Mouse (Mus musculus): Measurements from ENCODE around the gene Ntm. TPM values are rescaled to one million over a fixed set of nuclear protein-coding genes. Genes with fewer than 3 reads are reported as not detected.

Ntm gene
- total and polyA plus RNA-seq, 3 experiments = not detected

DNA sequence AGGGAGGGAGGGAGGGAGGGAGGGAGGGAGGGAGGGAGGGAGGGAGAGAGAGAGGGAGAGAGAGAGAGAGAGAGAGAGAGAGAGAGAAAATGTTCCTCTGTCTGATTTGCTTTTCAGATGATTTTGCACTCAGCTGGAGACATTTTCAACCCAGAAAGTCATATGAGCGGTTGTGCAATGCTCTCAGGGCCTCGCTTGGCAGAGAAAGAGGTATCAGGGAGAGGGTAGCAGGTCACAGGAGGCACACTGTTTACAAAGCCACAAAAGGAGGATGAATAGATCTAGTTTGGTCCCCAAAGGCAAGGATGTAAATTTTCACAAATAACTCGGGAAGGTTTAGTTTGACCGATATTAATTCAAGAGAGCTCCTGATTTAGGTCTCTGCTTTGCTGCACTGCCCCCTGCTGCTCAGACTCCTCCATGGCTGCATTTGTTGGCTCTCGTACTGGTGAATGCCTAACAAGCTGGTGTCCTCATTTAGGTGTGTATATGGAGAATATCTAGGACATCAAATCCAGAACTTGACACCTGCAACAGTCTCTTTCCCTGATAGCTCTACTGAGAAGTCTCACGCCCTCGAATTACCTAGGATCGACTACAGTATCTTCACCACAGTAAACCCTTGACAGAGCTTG lies 377.1 kb downstream of the Ntm start:
- no peak overlapping the region for H3K9ac ChIP-seq (ENCODE audit: control insufficient read depth, low read depth, low read length, poor library complexity, severe bottlenecking)
- DNase-seq (ENCODE audit: low read depth, low spot score) = no peak
- TF ChIP-seq SMC3 (IDR thresholded peaks at IDR 0.05; ENCODE audit: low read depth, low read length) (no peak), CTCF (IDR thresholded peaks at IDR 0.05 in 2 of 3, conservative IDR thresholded peaks at IDR 0.05 in 1 of 3; ENCODE audit: control insufficient read depth in 1 of 3, insufficient read depth in 1 of 3, low read depth in 2 of 3, low read length in 3 of 3, poor library complexity in 1 of 3, severe bottlenecking in 1 of 3) (no peak), ETS1 (IDR thresholded peaks at IDR 0.05; ENCODE audit: low read depth, low read length) (no peak), E2F4 (IDR thresholded peaks at IDR 0.05; ENCODE audit: borderline replicate concordance, low read depth, low read length) (no peak), BHLHE40 (IDR thresholded peaks at IDR 0.05; ENCODE audit: borderline replicate concordance, low read depth, low read length) (no peak), MYB (IDR thresholded peaks at IDR 0.05; ENCODE audit: low read depth, low read length) (no peak), USF1 (IDR thresholded peaks at IDR 0.05; ENCODE audit: low read depth, low read length) (no peak), GABPA (IDR thresholded peaks at IDR 0.05; ENCODE audit: low read depth, low read length) (no peak), TCF12 (IDR thresholded peaks at IDR 0.05; ENCODE audit: low read depth, low read length) (no peak), SIN3A (IDR thresholded peaks at IDR 0.05; ENCODE audit: low read length) (no peak), TBP (IDR thresholded peaks at IDR 0.05; ENCODE audit: low read depth, low read length) (no peak)

GRCm38 (mm10) chr9:29578226-29578625 lies 384.7 kb downstream of the Ntm start:
- Histone ChIP-seq H3K9me3 (replicated peaks; ENCODE audit: insufficient read depth, low read length) (no peaks in the 10 kb centered on the region), H3K27me3 (ENCODE audit: control insufficient read depth in 1 of 2, insufficient read depth in 2 of 2, low read length in 2 of 2) (no peaks in the 10 kb centered on the region), H3K9ac (ENCODE audit: control insufficient read depth, low read depth, low read length, poor library complexity, severe bottlenecking) (no peak overlapping the region), H3K27ac (ENCODE audit: control insufficient read depth, low read depth, low read length) (no peak overlapping the region), H3K4me3 (ENCODE audit: control insufficient read depth in 1 of 2, insufficient read depth in 1 of 2, low read depth in 2 of 2, low read length in 2 of 2) (no peak overlapping the region), H3K4me1 (ENCODE audit: control insufficient read depth in 1 of 2, insufficient read depth in 2 of 2, low read length in 2 of 2) (no peaks in the 10 kb centered on the region), H3K79me2 (ENCODE audit: control insufficient read depth, insufficient read depth, low read length, poor library complexity) (no peaks in the 10 kb centered on the region), H3K36me3 (ENCODE audit: control insufficient read depth in 1 of 2, insufficient read depth in 2 of 2, low read length in 2 of 2) (no peaks in the 10 kb centered on the region)
- TF ChIP-seq TAL1 (IDR thresholded peaks at IDR 0.05; ENCODE audit: low read length) (no peak), ZNF384 (IDR thresholded peaks at IDR 0.05; ENCODE audit: low read depth, low read length) (no peak), ZC3H11A (IDR thresholded peaks at IDR 0.05; ENCODE audit: low read depth, low read length) (no peak), ZMIZ1 (IDR thresholded peaks at IDR 0.05; ENCODE audit: low read depth, low read length) (no peak), SIN3A (IDR thresholded peaks at IDR 0.05; ENCODE audit: low read length) (no peak), MYB (IDR thresholded peaks at IDR 0.05; ENCODE audit: low read depth, low read length) (no peak), RCOR1 (IDR thresholded peaks at IDR 0.05; ENCODE audit: low read depth, low read length) (no peak), POLR2AphosphoS5 (IDR thresholded peaks at IDR 0.05; ENCODE audit: borderline replicate concordance, low read depth, low read length) (no peak), TCF12 (IDR thresholded peaks at IDR 0.05; ENCODE audit: low read depth, low read length) (no peak), EP300 (IDR thresholded peaks at IDR 0.05; ENCODE audit: low read depth in 1 of 2, low read length in 2 of 2) (no peak), POLR2AphosphoS2 (IDR thresholded peaks at IDR 0.05; ENCODE audit: low read length) (no peak), E2F4 (IDR thresholded peaks at IDR 0.05; ENCODE audit: borderline replicate concordance, low read depth, low read length) (no peak), CHD2 (IDR thresholded peaks at IDR 0.05; ENCODE audit: low read length) (no peak), MAZ (IDR thresholded peaks at IDR 0.05; ENCODE audit: low read depth, low read length) (no peak)
- no peak for DNase-seq (ENCODE audit: low read depth, low spot score)

More for the DNA sequence above, 377.1 kb downstream of the Ntm start:
- Histone ChIP-seq H3K79me2 (ENCODE audit: control insufficient read depth, insufficient read depth, low read length, poor library complexity) (no peaks in the 10 kb centered on the region), H3K4me1 (ENCODE audit: control insufficient read depth in 1 of 2, insufficient read depth in 2 of 2, low read length in 2 of 2) (no peaks in the 10 kb centered on the region), H3K4me3 (ENCODE audit: control insufficient read depth in 1 of 2, insufficient read depth in 1 of 2, low read depth in 2 of 2, low read length in 2 of 2) (no peak overlapping the region), H3K27ac (ENCODE audit: control insufficient read depth, low read depth, low read length) (no peak overlapping the region), H3K9me3 (replicated peaks; ENCODE audit: insufficient read depth, low read length) (no peaks in the 10 kb centered on the region), H3K36me3 (ENCODE audit: control insufficient read depth in 1 of 2, insufficient read depth in 2 of 2, low read length in 2 of 2) (no peaks in the 10 kb centered on the region), H3K27me3 (ENCODE audit: control insufficient read depth in 1 of 2, insufficient read depth in 2 of 2, low read length in 2 of 2) (no peaks in the 10 kb centered on the region)

All from MEL (cell line).